Mouse (Mus musculus) central nervous system, embryonic 11.5 days (tissue): ENCODE results near the gene Gsta1. TPM values are rescaled to one million over a fixed set of nuclear protein-coding genes. Genes with fewer than 3 reads are reported as not detected.

Source experiments
- polyA plus RNA-seq: library from polyadenylated mRNA; depleted of rRNA; stranded (reverse); fragments of >200 nt; gene quantifications from 2 replicates; pipeline ENCODE4 v1.2.3, GENCODE M21; 2012; rRNA removed

Gene Gsta1
- polyA plus RNA-seq, result not detected in 2 replicates

GRCm38 (mm10) chr9:78230461-78230860 is at the start of gene Gsta1:
Gsta1 (plus strand) TSS chr9:78230656.

GRCm38 (mm10) chr9:78182474-78182873 is 48.0 kb upstream of the Gsta1 start, which contains the start of gene Gsta4:
Gsta4 (plus strand) TSS chr9:78182774.

GRCm38 (mm10) chr9:78256914-78257313 is 26.5 kb downstream of the Gsta1 start, which contains the start of gene Gm3776:
Gm3776 (plus strand) TSS chr9:78257129.

GRCm38 (mm10) chr9:78289723-78290122 is 59.3 kb downstream of the Gsta1 start, which contains the start of gene Gm10639:
Gm10639 (plus strand) TSS chr9:78289923.

Other genes starting within 250 kb of the Gsta1 start
- gene Gcm1, start 178.7 kb upstream of the Gsta1 start, polyA plus RNA-seq, result 0.04 and 0.13 TPM in 2 replicates
- gene Fbxo9, start 121.6 kb upstream of the Gsta1 start, polyA plus RNA-seq, result 30.4 and 38.4 TPM in 2 replicates
- 20.0 and 29.5 TPM in 2 replicates for gene Ick, start 121.5 kb upstream of the Gsta1 start, polyA plus RNA-seq
- 54.2 and 59.9 TPM in 2 replicates for gene Gsta4, start 47.9 kb upstream of the Gsta1 start, polyA plus RNA-seq
- not detected in 2 replicates for gene Gm3776, start 26.5 kb downstream of the Gsta1 start, polyA plus RNA-seq
- gene Gm10639, start 59.3 kb downstream of the Gsta1 start, polyA plus RNA-seq, result not detected in 2 replicates
- gene Omt2a, start 84.1 kb downstream of the Gsta1 start, polyA plus RNA-seq, result not detected in 2 replicates
- gene Omt2b, start 96.9 kb downstream of the Gsta1 start, polyA plus RNA-seq, result not detected in 2 replicates
- gene Gsta2, start 125.1 kb downstream of the Gsta1 start, polyA plus RNA-seq, result not detected in 2 replicates
- 0.48 and 2.1 TPM in 2 replicates for gene Dppa5a, start 137.5 kb downstream of the Gsta1 start, polyA plus RNA-seq
- 1.8 and 2.7 TPM in 2 replicates for gene Ooep, start 148.1 kb downstream of the Gsta1 start, polyA plus RNA-seq
- 0.37 and 0.42 TPM in 2 replicates for gene Ddx43, start 165.1 kb downstream of the Gsta1 start, polyA plus RNA-seq
- 0.56 and 0.96 TPM in 2 replicates for gene Cgas, start 212.6 kb downstream of the Gsta1 start, polyA plus RNA-seq
- gene Mto1, start 217.6 kb downstream of the Gsta1 start, polyA plus RNA-seq, result 15.9 and 21.2 TPM in 2 replicates
- 0.06 and 0.08 TPM in 2 replicates for gene Gm17324, start 218.1 kb downstream of the Gsta1 start, polyA plus RNA-seq